Mouse (Mus musculus): ENCODE measurements around the gene Cebpb. TPM values are rescaled to one million over a fixed set of nuclear protein-coding genes. Genes with fewer than 3 reads are reported as not detected.
A peak's percentile ranks its signal among the peaks of the same experiment; 100 is the strongest.

Gene Cebpb
- total and polyA plus RNA-seq, 2 experiments from 2014 or later, result 5.4 to 8.0 TPM

DNA sequence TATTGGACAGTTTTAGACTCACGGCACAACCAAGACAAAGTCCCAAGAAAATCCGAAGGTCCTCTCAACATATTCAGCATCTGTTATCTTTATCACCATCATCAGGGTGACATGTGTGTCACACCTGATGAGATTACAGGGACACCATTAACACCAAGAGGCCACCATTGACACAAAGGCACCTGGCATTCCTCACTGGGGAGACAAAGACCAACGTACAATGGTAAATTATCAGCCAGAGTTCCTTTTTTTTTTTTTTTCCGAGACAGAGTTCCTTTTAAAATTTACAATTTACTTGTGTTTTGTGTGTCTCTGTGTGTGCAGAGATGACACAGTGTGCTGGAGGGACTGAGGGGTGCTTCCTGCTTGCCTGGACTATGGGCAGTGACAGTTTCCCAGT, 19.3 kb upstream of the Cebpb start:
- WGBS, result 63% methylated on average over 4 of the region's 4 CpGs
- no peaks in the 10 kb centered on the region for H3K4me1 ChIP-seq (ENCODE audit: insufficient read depth, low read length)
- ATAC-seq (ENCODE audit: low FRiP score), result no peak

DNA sequence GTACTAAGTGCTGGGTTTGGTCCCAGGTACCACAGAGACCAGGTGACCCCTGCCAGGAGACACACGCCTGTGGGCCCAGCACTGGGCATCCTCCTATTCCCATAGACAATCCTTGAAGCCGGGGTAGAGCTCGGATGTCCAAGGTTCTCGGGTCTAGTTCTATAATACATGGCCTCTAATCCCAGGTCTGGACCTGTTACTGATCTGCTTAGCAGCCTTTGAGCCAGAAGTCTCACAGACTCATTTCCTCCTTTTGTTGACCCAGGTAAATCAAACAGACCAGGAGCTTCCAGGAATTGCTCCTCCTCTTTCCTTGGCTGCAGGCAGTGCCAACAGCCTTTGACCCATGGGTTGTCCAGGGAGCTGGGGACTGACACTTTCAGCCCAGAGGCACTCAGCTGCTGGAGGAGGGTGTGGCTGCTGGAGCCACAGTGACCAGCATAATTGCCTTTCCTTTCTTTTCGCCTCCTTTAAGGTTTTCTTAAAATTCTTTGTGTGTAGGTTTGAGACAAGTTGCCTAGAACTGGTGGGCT, 17.5 kb upstream of the Cebpb start:
- DNase-seq (ENCODE audit: low spot score) (no peak), ATAC-seq (ENCODE audit: low FRiP score) (no peak)
- no peaks in the 10 kb centered on the region for H3K36me3 ChIP-seq (ENCODE audit: insufficient read depth, low read length)
- H3K4me2 ChIP-seq (ENCODE audit: low read depth, low read length, poor library complexity, severe bottlenecking), result no peak overlapping the region
- H3K4me3 ChIP-seq (ENCODE audit: low read depth, low read length), result no peak overlapping the region
- no peak overlapping the region for H3K9ac ChIP-seq (replicated peaks; ENCODE audit: low read length, poor library complexity, severe bottlenecking)
- no peak for TF ChIP-seq CTCF (IDR thresholded peaks at IDR 0.05)
- H3K4me1 ChIP-seq (ENCODE audit: insufficient read depth, low read length), result no peaks in the 10 kb centered on the region
- 90% methylated on average over 5 of the region's 5 CpGs for WGBS
- H3K27ac ChIP-seq (ENCODE audit: low read depth, low read length), result no peak overlapping the region
- no peaks in the 10 kb centered on the region for H3K27me3 ChIP-seq (ENCODE audit: insufficient read depth, low read length)
- no peaks in the 10 kb centered on the region for H3K9me3 ChIP-seq (ENCODE audit: low read length)

More for the DNA sequence above, 19.3 kb upstream of the Cebpb start:
- H3K9ac ChIP-seq (replicated peaks; ENCODE audit: low read length, poor library complexity, severe bottlenecking), result no peak overlapping the region
- no peaks in the 10 kb centered on the region for H3K9me3 ChIP-seq (ENCODE audit: low read length)
- no peak overlapping the region for H3K4me2 ChIP-seq (ENCODE audit: low read depth, low read length, poor library complexity, severe bottlenecking)
- no peak overlapping the region for H3K27ac ChIP-seq (ENCODE audit: low read depth, low read length)
- no peak for DNase-seq (ENCODE audit: low spot score)
- no peaks in the 10 kb centered on the region for H3K36me3 ChIP-seq (ENCODE audit: insufficient read depth, low read length)
- no peak overlapping the region for H3K4me3 ChIP-seq (ENCODE audit: low read depth, low read length)
- no peak for TF ChIP-seq CTCF (IDR thresholded peaks at IDR 0.05)
- H3K27me3 ChIP-seq (ENCODE audit: insufficient read depth, low read length), result no peaks in the 10 kb centered on the region

DNA sequence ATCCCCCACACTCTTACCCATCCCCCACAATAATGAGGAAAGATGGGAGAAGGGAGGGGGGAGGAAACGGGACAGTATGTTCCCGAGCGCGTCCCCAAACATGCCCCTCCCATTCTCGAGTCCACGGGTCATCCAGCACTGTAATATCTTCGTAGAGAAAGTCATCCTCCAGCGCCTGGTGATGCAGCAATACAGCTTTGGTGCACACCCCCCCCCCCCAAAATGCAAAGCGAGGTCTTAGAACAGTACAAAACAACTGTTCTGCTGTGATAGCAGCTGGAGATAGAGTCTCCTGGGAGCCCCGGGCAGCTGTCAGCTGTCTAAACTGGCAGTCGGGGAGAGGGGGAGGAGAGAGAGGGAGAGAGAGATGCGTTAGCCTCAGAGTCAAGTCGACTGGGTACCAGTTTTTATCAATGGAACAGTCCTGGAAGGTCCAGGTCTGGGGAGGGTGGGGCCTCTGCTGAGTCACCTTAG, 16.5 kb upstream of the Cebpb start:
- TF ChIP-seq CTCF (IDR thresholded peaks at IDR 0.05), result no peak
- 25% methylated on average over 13 of the region's 13 CpGs for WGBS
- Histone ChIP-seq H3K36me3 (ENCODE audit: insufficient read depth, low read length) (no peaks in the 10 kb centered on the region), H3K9me3 (ENCODE audit: low read length) (no peaks in the 10 kb centered on the region), H3K4me3 (ENCODE audit: low read depth, low read length) (no peak overlapping the region), H3K9ac (replicated peaks; ENCODE audit: low read length, poor library complexity, severe bottlenecking) (no peak overlapping the region), H3K27me3 (ENCODE audit: insufficient read depth, low read length) (no peaks in the 10 kb centered on the region), H3K4me2 (ENCODE audit: low read depth, low read length, poor library complexity, severe bottlenecking) (peak overlapping the region; percentile 24; the same call in 1 of the 2 replicates), H3K27ac (ENCODE audit: low read depth, low read length) (no peak overlapping the region), H3K4me1 (ENCODE audit: insufficient read depth, low read length) (no peaks in the 10 kb centered on the region)
- DNase-seq (ENCODE audit: low spot score) (peak; percentile 47), ATAC-seq (ENCODE audit: low FRiP score) (0 out of 2 replicates have a peak, but pooled peaks have one; percentile 34)

DNA sequence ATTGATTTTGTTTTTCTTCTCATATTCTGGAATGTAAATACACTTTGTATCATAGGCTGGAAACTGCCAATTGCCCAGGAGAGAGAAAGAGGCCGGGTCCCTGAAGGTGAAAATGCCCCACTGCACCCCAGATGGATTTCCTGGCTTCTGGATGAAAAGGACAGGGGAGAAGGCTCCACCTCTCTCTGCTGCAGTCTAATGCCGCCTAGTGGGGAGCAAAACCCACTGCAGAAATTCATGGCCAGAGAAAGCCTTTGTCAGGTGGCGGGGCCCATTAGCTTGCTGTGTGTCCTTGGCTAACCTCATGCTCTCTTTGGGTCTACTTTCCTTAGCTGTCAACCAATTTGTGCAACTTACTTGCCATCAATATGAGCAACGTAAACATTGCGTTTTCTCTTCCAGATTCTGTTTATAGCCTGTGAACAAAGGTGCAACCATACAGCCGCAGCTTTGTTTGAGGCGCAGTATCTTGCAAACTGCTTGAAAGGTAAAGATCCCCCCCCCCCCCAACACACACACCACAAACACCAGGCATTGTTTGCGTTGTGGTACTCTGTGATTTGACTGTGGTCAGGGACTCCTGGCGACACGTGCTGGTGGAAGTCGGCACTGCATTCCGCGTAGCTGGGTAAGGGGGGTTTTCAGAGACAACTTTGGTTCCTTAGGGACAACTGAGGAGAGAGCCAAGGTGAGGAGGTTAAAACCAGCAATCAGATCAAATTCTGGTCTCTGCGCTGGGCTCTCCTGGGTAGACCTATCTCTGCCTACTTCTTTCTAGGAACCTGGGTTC, 13.4 kb upstream of the Cebpb start:
- peak; percentile 60 for TF ChIP-seq CTCF (IDR thresholded peaks at IDR 0.05)
- ATAC-seq (ENCODE audit: low FRiP score), result no peak
- Histone ChIP-seq H3K9me3 (ENCODE audit: low read length) (no peaks in the 10 kb centered on the region), H3K9ac (replicated peaks; ENCODE audit: low read length, poor library complexity, severe bottlenecking) (no peak overlapping the region), H3K36me3 (ENCODE audit: insufficient read depth, low read length) (no peaks in the 10 kb centered on the region), H3K27ac (ENCODE audit: low read depth, low read length) (no peak overlapping the region), H3K4me1 (ENCODE audit: insufficient read depth, low read length) (no peaks in the 10 kb centered on the region), H3K4me3 (ENCODE audit: low read depth, low read length) (no peak overlapping the region), H3K27me3 (ENCODE audit: insufficient read depth, low read length) (no peaks in the 10 kb centered on the region), H3K4me2 (ENCODE audit: low read depth, low read length, poor library complexity, severe bottlenecking) (no peak overlapping the region)
- WGBS, result 42% methylated on average over 14 of the region's 14 CpGs
- peak; percentile 33 for DNase-seq (ENCODE audit: low spot score)

DNA sequence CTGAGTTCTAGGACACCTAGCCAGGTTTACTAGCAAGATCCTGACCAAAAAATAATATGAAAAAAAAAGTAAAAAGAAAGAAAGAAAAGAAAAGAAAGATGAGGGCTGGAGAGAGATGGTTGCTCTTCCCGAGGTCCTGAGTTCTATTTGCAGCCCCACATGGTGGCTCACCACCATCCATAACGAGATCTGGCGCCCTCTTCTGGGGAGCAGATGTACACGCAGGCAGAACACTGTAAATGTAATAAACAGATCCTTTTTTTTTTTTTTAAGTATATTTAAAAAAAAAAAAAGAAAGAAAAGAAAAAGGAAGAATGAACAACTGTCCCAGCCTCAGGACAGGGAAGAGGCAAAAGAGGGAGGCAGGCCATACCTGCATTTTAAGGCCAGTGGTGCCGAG, 10.1 kb upstream of the Cebpb start:
- Histone ChIP-seq H3K27ac (ENCODE audit: low read depth, low read length) (no peak overlapping the region), H3K9ac (replicated peaks; ENCODE audit: low read length, poor library complexity, severe bottlenecking) (no peak overlapping the region), H3K36me3 (ENCODE audit: insufficient read depth, low read length) (no peaks in the 10 kb centered on the region), H3K4me3 (ENCODE audit: low read depth, low read length) (no peak overlapping the region), H3K9me3 (ENCODE audit: low read length) (no peaks in the 10 kb centered on the region), H3K4me1 (ENCODE audit: insufficient read depth, low read length) (no peaks in the 10 kb centered on the region), H3K27me3 (ENCODE audit: insufficient read depth, low read length) (no peaks in the 10 kb centered on the region), H3K4me2 (ENCODE audit: low read depth, low read length, poor library complexity, severe bottlenecking) (no peak overlapping the region)
- ATAC-seq (ENCODE audit: low FRiP score) (no peak), DNase-seq (ENCODE audit: low spot score) (no peak)
- WGBS, result 49% methylated on average over 5 of the region's 5 CpGs
- TF ChIP-seq CTCF (IDR thresholded peaks at IDR 0.05), result peak; percentile 49

DNA sequence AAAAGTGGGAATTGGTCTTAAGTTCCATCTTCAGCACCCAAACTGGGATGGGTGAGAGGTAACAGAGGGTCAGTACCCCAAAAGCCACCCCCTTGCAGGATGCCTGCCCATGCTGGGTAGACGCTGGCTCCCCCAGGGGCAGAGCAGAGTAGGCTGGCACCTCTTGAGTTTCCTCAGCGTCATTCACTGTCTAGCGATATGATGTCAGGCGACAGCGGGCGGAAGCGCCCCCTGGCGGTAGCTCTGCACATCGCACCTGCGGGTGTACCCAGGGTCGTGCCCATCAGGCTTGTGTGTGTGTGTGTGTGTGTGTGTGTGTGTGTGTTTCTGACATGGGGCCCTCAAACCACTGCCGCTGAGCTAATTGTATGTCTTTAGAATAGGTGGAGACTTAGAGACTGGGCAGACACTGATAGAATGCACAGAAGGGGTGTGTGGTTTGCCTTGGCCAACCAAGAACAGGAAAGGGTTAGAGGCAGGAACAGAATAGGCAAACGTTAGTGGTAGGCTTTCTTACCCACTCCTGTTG, 8.7 kb upstream of the Cebpb start:
- H3K9me3 ChIP-seq (ENCODE audit: low read length), result no peaks in the 10 kb centered on the region
- H3K36me3 ChIP-seq (ENCODE audit: insufficient read depth, low read length), result no peaks in the 10 kb centered on the region
- H3K9ac ChIP-seq (replicated peaks; ENCODE audit: low read length, poor library complexity, severe bottlenecking), result no peak overlapping the region
- ATAC-seq (ENCODE audit: low FRiP score) (peak; percentile 84), DNase-seq (ENCODE audit: low spot score) (peak; percentile 72)
- peak; percentile 95 for TF ChIP-seq CTCF (IDR thresholded peaks at IDR 0.05)
- H3K4me2 ChIP-seq (ENCODE audit: low read depth, low read length, poor library complexity, severe bottlenecking), result no peak overlapping the region
- H3K27ac ChIP-seq (ENCODE audit: low read depth, low read length), result no peak overlapping the region
- H3K27me3 ChIP-seq (ENCODE audit: insufficient read depth, low read length), result 0 out of 2 replicates have a peak, but pooled peaks cover 3% of the 10 kb centered on the region
- 4% methylated on average over 13 of the region's 13 CpGs for WGBS
- no peak overlapping the region for H3K4me3 ChIP-seq (ENCODE audit: low read depth, low read length)
- H3K4me1 ChIP-seq (ENCODE audit: insufficient read depth, low read length), result no peaks in the 10 kb centered on the region

Measured in midbrain, postnatal 0 days (tissue).